Mouse (Mus musculus) stomach, postnatal 0 days (tissue): ENCODE results near the gene Zfp113.

ENCODE experiments used
- CTCF ChIP-seq: IDR thresholded peaks from 2 replicates; pipeline ENCODE4 v1.5.1; 2016; ENCODE audit warnings: antibody characterized with exemption, low read depth, mild to moderate bottlenecking, moderate library complexity
- EP300 ChIP-seq: optimal IDR thresholded peaks from 2 replicates; pipeline ENCODE3; 2016; ENCODE audit warnings: antibody characterized with exemption

- TF ChIP-seq EP300: no peak
- no peak for TF ChIP-seq CTCF
These were observed 17.7 kb upstream of the Zfp113 start for GRCm38 (mm10) chr5:138173217-138173616.
